Mouse (Mus musculus): ENCODE data around the gene Adamts17.

- TF ChIP-seq CTCF (IDR thresholded peaks at IDR 0.05) (no peak), POLR2A (IDR thresholded peaks at IDR 0.05; ENCODE audit: insufficient read depth, low read depth, low read length) (no peak), EP300 (IDR thresholded peaks at IDR 0.05; ENCODE audit: insufficient read depth, low read depth, low read length) (no peak)
Observed at GRCm38 (mm10) chr7:67004220-67004619, 164.7 kb downstream of the Adamts17 start.
